Mouse (Mus musculus) myocyte (in vitro differentiated cells): ENCODE results near the gene Olfr1380. TPM values are rescaled to one million over a fixed set of nuclear protein-coding genes. Genes with fewer than 3 reads are reported as not detected.
"Not testable (repeated sequence)": the region's sequence is repeated elsewhere in the genome, so short reads cannot be mapped to it uniquely, and the experiment has no call there.

ENCODE experiments used
- H3K27me3 ChIP-seq: one replicate; pipeline ENCODE4 v1.6.1; 2011; ENCODE audit not compliant: control insufficient read depth, insufficient read depth, insufficient read length
- H3K36me3 ChIP-seq: one replicate; pipeline ENCODE4 v1.6.1; 2011; ENCODE audit not compliant: control insufficient read depth, insufficient read depth
- H3K4me2 ChIP-seq: one replicate; pipeline ENCODE4 v1.6.1; 2011; ENCODE audit warnings: low read depth, control low read depth
- H3K4me3 ChIP-seq: one replicate; pipeline ENCODE4 v1.5.1; 2011; ENCODE audit warnings: mild to moderate bottlenecking, control low read depth, moderate library complexity
- H3K79me2 ChIP-seq: one replicate; pipeline ENCODE4 v1.6.1; 2011; ENCODE audit not compliant: control insufficient read depth, insufficient read depth
- H3ac ChIP-seq: one replicate; pipeline ENCODE4 v1.6.1; 2011; ENCODE audit not compliant: control insufficient read depth, insufficient read length
- CEBPB ChIP-seq: IDR thresholded peaks from 2 replicates; pipeline ENCODE4 v1.6.1; 2011; ENCODE audit warnings: mild to moderate bottlenecking, moderate library complexity; ENCODE audit not compliant: poor library complexity, insufficient read depth, severe bottlenecking
- E2F4 ChIP-seq: IDR thresholded peaks from one replicate; pipeline ENCODE4 v1.6.1; 2011; ENCODE audit warnings: mild to moderate bottlenecking, control low read depth, moderate library complexity; ENCODE audit not compliant: insufficient read depth
- MAX ChIP-seq: IDR thresholded peaks from one replicate; pipeline ENCODE4 v1.6.1; 2011; ENCODE audit warnings: low read depth, mild to moderate bottlenecking, control low read depth
- MYOD1 ChIP-seq, 3 experiments: IDR thresholded peaks; one replicate each; pipeline ENCODE4 v1.6.1; 2011; ENCODE audit warnings: control low read depth in 2 of 3, low read depth in 2 of 3, mild to moderate bottlenecking in 2 of 3, moderate library complexity in 1 of 3; ENCODE audit not compliant: insufficient read length in 2 of 3, control insufficient read depth in 1 of 3
- MYOG ChIP-seq, 3 experiments: IDR thresholded peaks; one replicate each; pipeline ENCODE4 v1.6.1; 2011; ENCODE audit warnings: control low read depth in 2 of 3, low read depth in 2 of 3, mild to moderate bottlenecking in 2 of 3; ENCODE audit not compliant: insufficient read length in 2 of 3, control insufficient read depth in 1 of 3, insufficient read depth in 1 of 3
- POLR2A ChIP-seq: IDR thresholded peaks from one replicate; pipeline ENCODE4 v1.6.1; 2011; ENCODE audit warnings: low read depth, mild to moderate bottlenecking, control low read depth, moderate library complexity; ENCODE audit not compliant: insufficient read length
- POLR2AphosphoS2 ChIP-seq: IDR thresholded peaks from one replicate; pipeline ENCODE4 v1.6.1; 2011; ENCODE audit warnings: low read depth, control low read depth; ENCODE audit not compliant: insufficient read length
- REST ChIP-seq: IDR thresholded peaks from one replicate; pipeline ENCODE4 v1.6.1; 2011; ENCODE audit warnings: mild to moderate bottlenecking, control low read depth, moderate library complexity; ENCODE audit not compliant: insufficient read depth, insufficient read length
- SRF ChIP-seq: IDR thresholded peaks from one replicate; pipeline ENCODE4 v1.6.1; 2011; ENCODE audit warnings: low read depth; ENCODE audit not compliant: control insufficient read depth, insufficient read length
- TCF12 ChIP-seq: IDR thresholded peaks from one replicate; pipeline ENCODE4 v1.6.1; 2011; ENCODE audit warnings: mild to moderate bottlenecking, control low read depth; ENCODE audit not compliant: poor library complexity, insufficient read depth, severe bottlenecking
- TCF3 ChIP-seq: IDR thresholded peaks from one replicate; pipeline ENCODE4 v1.6.1; 2011; ENCODE audit warnings: low read depth, control low read depth; ENCODE audit not compliant: insufficient read length
- USF1 ChIP-seq: IDR thresholded peaks from one replicate; pipeline ENCODE4 v1.6.1; 2011; ENCODE audit warnings: low read depth, mild to moderate bottlenecking, control low read depth, moderate library complexity
- polyA plus RNA-seq: library from polyadenylated mRNA; unstranded; fragments of >200 nt; fragmentation: generic; extraction: Trizol; gene quantifications from one replicate; pipeline ENCODE4 v1.2.1, GENCODE M21; 2012; ENCODE audit warnings: missing spikeins

Olfr1380 gene
- polyA plus RNA-seq, 1 experiment, result not detected

DNA sequence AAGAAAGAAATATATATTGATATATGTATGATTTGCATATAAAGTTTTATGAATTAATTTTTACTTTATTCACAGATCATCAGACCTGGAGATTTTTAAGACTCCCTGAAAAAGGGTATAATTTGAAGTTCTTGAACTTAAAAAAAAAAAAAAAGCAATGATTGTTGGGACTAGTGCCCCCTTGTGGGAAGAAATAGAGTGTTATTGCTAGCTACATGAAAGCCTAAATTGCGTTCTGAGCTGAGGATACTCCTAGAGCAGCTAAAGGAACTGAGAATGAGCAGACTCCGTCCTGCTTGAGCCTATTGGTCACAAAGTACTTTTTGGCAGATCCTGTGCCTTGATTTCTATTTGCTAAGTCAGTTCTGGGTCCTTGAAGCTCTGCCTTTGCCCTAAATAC is 18.4 kb downstream of the Olfr1380 start:
- not testable (repeated sequence) for H3K79me2 ChIP-seq, H3K36me3 ChIP-seq, H3K27me3 ChIP-seq, H3K4me2 ChIP-seq, H3ac ChIP-seq, H3K4me3 ChIP-seq

DNA sequence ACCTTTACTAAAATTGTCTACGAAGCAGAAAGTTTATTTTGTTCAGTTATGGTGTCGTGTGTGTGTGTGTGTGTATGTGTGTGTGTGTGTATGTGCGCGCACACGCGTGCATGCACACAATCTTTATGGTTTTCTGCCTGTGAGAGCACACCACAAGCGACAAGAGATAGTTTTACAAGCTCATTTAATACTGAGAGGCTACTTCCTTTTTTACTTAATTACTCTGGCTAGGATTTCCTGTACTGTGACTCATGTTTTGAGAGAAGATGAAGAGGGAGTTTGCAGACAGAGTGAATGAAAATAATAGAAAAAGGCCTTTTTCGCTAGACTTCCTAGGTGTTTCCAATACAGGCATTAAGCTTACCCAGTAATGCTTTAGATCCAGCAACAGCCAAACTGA is 23.8 kb downstream of the Olfr1380 start:
- not testable (repeated sequence) for H3K36me3 ChIP-seq, H3ac ChIP-seq, H3K79me2 ChIP-seq, H3K4me3 ChIP-seq, H3K4me2 ChIP-seq, H3K27me3 ChIP-seq

DNA sequence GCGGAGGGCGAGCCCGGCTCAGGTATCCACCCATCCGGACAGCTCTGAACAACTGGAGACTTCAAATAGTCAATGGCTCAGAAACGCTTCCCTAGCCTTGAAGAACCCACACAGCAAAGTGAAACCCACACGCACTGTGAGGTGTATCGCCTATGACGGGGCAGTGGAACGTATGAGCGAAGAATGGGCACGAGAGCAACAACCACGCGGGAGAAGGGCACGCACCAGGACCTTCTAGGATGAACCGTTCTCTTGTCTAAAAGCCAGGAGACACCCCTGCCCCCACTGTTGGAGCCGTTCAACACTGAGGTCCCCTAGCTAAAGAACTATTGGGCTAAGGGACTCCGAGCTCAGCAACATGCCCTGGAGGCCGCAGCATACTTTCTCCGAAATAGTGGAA is 33.5 kb downstream of the Olfr1380 start:
- Histone ChIP-seq H3K36me3 (no peaks in the 10 kb centered on the region), H3K79me2 (no peaks in the 10 kb centered on the region), H3K4me2 (no peak overlapping the region), H3K4me3 (no peak overlapping the region), H3K27me3 (no peaks in the 10 kb centered on the region), H3ac (no peak overlapping the region)
- no peak for TF ChIP-seq MYOD1 (IDR thresholded peaks at IDR 0.05; ENCODE audit: control insufficient read depth in 1 of 3, insufficient read length in 2 of 3, low read depth in 2 of 3)
- TF ChIP-seq POLR2AphosphoS2, result no peak
- no peak for TF ChIP-seq MAX
- TF ChIP-seq MYOG (IDR thresholded peaks at IDR 0.05; ENCODE audit: control insufficient read depth in 1 of 3, insufficient read depth in 1 of 3, insufficient read length in 2 of 3, low read depth in 2 of 3), result no peak
- no peak for TF ChIP-seq POLR2A
- TF ChIP-seq REST, result no peak
- TF ChIP-seq TCF3, result no peak
- no peak for TF ChIP-seq TCF12
- TF ChIP-seq SRF, result no peak
- TF ChIP-seq CEBPB, result no peak
- TF ChIP-seq USF1, result no peak
- no peak for TF ChIP-seq E2F4

- H3ac ChIP-seq, H3K36me3 ChIP-seq, H3K4me3 ChIP-seq, H3K27me3 ChIP-seq, H3K4me2 ChIP-seq, H3K79me2 ChIP-seq: not testable (repeated sequence)
Observed at GRCm38 (mm10) chr11:49597149-49597548, 40.5 kb downstream of the Olfr1380 start.

DNA sequence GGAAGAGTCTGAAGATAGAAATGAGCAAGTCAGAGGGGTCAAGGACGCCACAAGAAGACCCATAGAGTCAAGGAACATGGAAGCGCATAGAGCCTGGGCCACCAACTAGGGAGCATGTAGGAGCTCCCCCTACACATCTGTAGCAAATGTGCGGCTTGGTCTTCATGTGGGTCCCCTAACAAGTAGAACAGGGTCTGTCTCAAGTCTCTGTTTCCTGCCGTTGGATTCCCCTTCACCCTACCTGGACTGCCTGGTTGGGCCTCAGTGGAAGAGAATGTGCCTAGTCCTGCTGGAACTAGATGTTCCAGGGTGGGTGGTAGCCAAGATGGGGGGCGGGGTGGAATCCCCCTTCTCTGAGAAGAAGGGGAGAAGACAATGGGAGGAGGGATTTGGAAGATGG is 51.6 kb downstream of the Olfr1380 start:
- not testable (repeated sequence) for H3K4me2 ChIP-seq, H3ac ChIP-seq, H3K4me3 ChIP-seq, H3K36me3 ChIP-seq, H3K79me2 ChIP-seq
- peaks cover 21% of the 10 kb centered on the region for H3K27me3 ChIP-seq

GRCm38 (mm10) chr11:49608938-49609867 is 52.5 kb downstream of the Olfr1380 start, which contains the start of gene Flt4:
Gene Flt4 (plus strand): TSS chr11:49609263.
- not testable (repeated sequence) for H3K36me3 ChIP-seq, H3K4me3 ChIP-seq, H3K79me2 ChIP-seq

GRCm38 (mm10) chr11:49609868-49610824 is 53.5 kb downstream of the Olfr1380 start:
- not testable (repeated sequence) for H3K36me3 ChIP-seq, H3K79me2 ChIP-seq, H3K4me3 ChIP-seq, H3K4me2 ChIP-seq, H3ac ChIP-seq
- H3K27me3 ChIP-seq, result peaks cover 26% of the 10 kb centered on the region

More at GRCm38 (mm10) chr11:49608938-49609867, 52.5 kb downstream of the Olfr1380 start, which contains the start of gene Flt4:
- peak within 1 kb of the TSS; percentile 42 for H3K4me2 ChIP-seq
- not testable (repeated sequence) for H3ac ChIP-seq
- H3K27me3 ChIP-seq, result peaks cover 26% of the 10 kb centered on the region

- not testable (repeated sequence) for H3K4me3 ChIP-seq, H3K79me2 ChIP-seq, H3K36me3 ChIP-seq, H3ac ChIP-seq, H3K4me2 ChIP-seq
- H3K27me3 ChIP-seq, result peaks cover 25% of the 10 kb centered on the region
Observed at GRCm38 (mm10) chr11:49611349-49611748, 54.7 kb downstream of the Olfr1380 start.
